Mouse (Mus musculus): ENCODE measurements around the gene Rps5. TPM values are rescaled to one million over a fixed set of nuclear protein-coding genes. Genes with fewer than 3 reads are reported as not detected.
"Not testable (repeated sequence)": the region's sequence is repeated elsewhere in the genome, so short reads cannot be mapped to it uniquely, and the experiment has no call there.

The Rps5 gene
- polyA plus RNA-seq (2015; fragmentation: Nextera tagmentation; extraction: Ambion mirVana), result 1,044 and 1,066 TPM in 2 replicates

DNA sequence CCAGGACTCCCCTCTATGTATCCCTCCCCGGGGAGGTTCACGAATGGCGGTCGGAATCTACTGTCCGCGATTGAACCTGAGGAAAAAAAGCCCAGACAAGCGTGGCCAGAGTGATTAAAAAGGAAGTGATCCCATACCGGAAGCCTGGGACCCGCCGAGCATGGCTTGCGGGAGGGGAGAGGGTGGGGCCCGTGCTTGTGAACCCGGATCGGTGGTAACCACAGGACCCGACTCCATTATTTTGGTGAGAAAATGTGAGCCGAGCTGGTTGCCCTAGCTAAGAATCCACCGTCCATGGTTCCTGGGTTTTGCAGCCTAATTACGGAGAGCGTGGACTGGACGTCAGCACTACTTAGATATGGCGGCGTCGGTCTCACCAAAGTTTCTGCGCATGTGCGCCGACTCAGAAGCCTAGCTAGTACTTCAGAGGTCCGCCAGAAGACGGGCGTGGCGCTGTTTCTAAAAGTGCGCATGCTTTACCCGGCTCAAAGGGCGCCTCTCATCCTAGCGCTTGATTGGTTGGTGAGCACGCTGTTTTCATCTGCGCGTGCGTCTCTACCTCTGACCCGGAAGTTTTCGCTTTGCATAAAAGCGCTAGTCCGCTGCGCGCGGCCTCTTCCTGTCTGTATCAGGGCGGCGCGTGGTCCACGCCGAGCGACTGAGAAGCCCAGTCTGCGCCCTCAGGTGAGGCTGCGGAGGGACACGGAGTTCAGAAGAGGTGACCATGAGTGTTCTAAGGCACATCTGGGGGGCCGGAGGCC lies at the start of gene Rps5:
Rps5 (plus strand) TSS at position 586 of the 761 bp plus-strand sequence.
- Histone ChIP-seq H3K4me1 (peaks cover 13% of the 10 kb centered on the region), H3K4me3 (peak within 1 kb of the TSS; percentile 96), H3K36me3 (peaks cover 39% of the 10 kb centered on the region), H3K4me2 (replicated peaks) (peak within 1 kb of the TSS; percentile 98), H3K27me3 (peaks cover 23% of the 10 kb centered on the region), H3K9me3 (no peaks in the 10 kb centered on the region), H3K27ac (peak within 1 kb of the TSS; percentile 95), H3K9ac (peak within 1 kb of the TSS; percentile 94)
- ATAC-seq (ENCODE audit: low FRiP score, low read depth), result peak; percentile 98
- WGBS, result under 1% methylated on average over 55 of the region's 55 CpGs

DNA sequence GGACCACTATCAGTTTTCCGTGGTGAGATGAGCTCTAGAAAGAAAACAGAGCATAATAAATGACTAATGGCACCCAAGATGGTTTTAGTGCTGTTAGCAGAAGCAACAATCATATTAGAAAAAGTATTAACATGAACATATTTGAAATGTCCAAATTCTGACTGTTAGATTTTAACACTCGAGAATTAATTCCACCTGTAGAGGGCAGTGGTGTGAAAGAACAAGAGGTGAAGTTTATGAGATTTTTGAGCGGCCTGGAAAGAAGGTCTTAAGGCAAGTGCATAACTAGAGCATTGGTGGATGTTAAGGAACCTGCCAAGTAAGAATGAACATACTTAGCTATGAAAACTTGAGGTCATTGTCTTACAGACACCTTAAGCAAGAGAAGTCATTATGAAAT lies 47.8 kb upstream of the Rps5 start:
- no peak overlapping the region for H3K27ac ChIP-seq
- 21% methylated on average over 3 of the region's 3 CpGs for WGBS
- no peak overlapping the region for H3K9ac ChIP-seq
- ATAC-seq (ENCODE audit: low FRiP score, low read depth), result no peak
- no peak overlapping the region for H3K4me2 ChIP-seq (replicated peaks)
- H3K4me1 ChIP-seq, result no peaks in the 10 kb centered on the region
- H3K36me3 ChIP-seq, result no peaks in the 10 kb centered on the region
- no peaks in the 10 kb centered on the region for H3K27me3 ChIP-seq
- H3K9me3 ChIP-seq, result peaks cover 4% of the 10 kb centered on the region
- no peak overlapping the region for H3K4me3 ChIP-seq

DNA sequence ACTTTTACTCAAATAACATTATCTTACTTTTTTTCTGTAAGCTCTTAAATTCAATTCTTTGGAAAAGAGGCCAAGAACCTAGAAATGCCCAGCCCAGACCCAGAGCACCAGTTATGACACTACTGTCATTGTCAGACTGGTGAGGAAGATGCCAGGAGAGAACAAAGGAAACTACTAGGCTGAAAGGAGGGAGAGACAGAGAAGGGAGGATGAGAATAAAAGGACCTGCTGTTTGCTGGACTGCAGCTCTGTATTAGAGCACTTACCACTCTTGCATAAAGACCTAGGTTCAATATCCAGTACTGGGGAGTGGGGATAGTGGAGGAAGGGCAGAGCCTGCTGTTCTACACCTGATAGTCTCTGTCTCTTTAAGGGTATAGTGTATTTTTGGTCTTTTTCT lies 42.1 kb upstream of the Rps5 start:
- no peak overlapping the region for H3K4me3 ChIP-seq
- H3K9ac ChIP-seq, result no peak overlapping the region
- peaks cover 9% of the 10 kb centered on the region for H3K36me3 ChIP-seq
- no peaks in the 10 kb centered on the region for H3K9me3 ChIP-seq
- H3K27me3 ChIP-seq, result no peaks in the 10 kb centered on the region
- no peak for ATAC-seq (ENCODE audit: low FRiP score, low read depth)
- no peak overlapping the region for H3K27ac ChIP-seq
- H3K4me2 ChIP-seq (replicated peaks), result no peak overlapping the region
- H3K4me1 ChIP-seq, result peaks cover 12% of the 10 kb centered on the region

DNA sequence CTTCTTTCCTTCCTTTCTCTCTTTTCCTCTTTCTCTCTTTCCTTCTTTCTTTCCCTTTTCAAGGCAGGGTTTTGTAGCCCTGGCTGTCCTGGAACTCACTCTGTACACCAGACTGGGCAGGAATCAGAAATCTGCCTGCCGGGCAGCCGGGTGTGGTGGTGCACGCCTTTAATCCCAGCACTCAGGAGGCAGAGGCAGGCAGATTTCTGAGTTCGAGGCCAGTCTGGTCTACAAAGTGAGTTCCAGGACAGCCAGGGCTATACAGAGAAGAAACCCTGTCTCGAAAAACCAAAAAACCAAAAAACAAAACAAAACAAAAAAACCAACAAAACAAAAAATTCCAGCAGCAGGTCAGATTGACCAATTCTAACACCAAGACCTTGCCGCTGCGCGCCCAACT lies 41.6 kb upstream of the Rps5 start:
- peak; percentile 25; the same call in 1 of the 2 replicates for ATAC-seq (ENCODE audit: low FRiP score, low read depth)
- Histone ChIP-seq H3K4me1 (peaks cover 12% of the 10 kb centered on the region), H3K4me2 (replicated peaks) (peak overlapping the region; percentile 87), H3K9ac (peak overlapping the region; percentile 87; the same call in 1 of the 2 replicates), H3K36me3 (peaks cover 13% of the 10 kb centered on the region), H3K4me3 (peak overlapping the region; percentile 76)
- WGBS, result 41% methylated on average over 8 of the region's 8 CpGs
- not testable (repeated sequence) for H3K27ac ChIP-seq, H3K27me3 ChIP-seq, H3K9me3 ChIP-seq

DNA sequence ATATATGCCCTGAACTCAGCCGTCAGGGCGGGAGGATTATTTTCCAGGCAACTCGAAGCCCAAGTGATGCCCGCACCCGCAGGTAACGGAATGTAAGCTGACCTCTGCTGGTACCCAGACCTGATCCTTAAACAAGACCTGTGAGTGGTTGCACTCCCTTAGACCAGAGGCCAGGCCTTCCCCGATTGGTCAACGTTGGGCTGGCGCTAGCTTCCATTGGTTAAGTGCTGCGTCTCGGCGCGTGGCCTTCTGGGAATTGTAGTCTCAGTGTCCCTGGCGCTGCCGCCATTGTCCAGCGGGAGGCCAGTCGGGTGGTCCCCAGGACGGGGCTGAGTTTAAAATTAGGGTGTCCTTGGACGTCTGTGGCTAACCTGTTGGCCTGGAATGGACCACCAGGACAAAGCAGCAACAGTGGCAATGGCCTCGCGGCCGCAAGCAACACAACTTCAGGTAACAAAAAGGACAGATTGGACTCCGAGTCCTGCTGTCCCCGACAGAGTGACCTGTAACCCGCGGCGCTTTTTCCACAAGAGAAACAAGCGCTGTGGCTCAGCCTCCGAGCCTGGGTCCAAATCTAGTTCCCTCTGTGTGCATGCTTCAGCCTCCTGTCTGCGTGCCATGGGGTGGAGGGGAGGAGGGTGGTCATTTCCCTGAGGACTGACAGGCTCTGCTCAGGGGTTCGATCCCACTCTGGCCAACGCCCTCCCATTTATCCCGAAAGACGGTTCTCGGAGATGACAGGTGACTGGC lies 41.0 kb upstream of the Rps5 start, which contains the start of gene Zfp128:
Zfp128 (plus strand) TSS at position 267 of the 750 bp plus-strand sequence.
- H3K36me3 ChIP-seq, result peaks cover 19% of the 10 kb centered on the region
- peak within 1 kb of the TSS; percentile 87 for H3K9ac ChIP-seq
- H3K4me2 ChIP-seq (replicated peaks), result peak within 1 kb of the TSS; percentile 87
- H3K27ac ChIP-seq, result no peak within 1 kb of the TSS
- ATAC-seq (ENCODE audit: low FRiP score, low read depth), result peak; percentile 100
- H3K9me3 ChIP-seq, result no peaks in the 10 kb centered on the region
- no peaks in the 10 kb centered on the region for H3K27me3 ChIP-seq
- WGBS, result 1% methylated on average over 35 of the region's 35 CpGs
- peaks cover 12% of the 10 kb centered on the region for H3K4me1 ChIP-seq
- peak within 1 kb of the TSS; percentile 76 for H3K4me3 ChIP-seq

DNA sequence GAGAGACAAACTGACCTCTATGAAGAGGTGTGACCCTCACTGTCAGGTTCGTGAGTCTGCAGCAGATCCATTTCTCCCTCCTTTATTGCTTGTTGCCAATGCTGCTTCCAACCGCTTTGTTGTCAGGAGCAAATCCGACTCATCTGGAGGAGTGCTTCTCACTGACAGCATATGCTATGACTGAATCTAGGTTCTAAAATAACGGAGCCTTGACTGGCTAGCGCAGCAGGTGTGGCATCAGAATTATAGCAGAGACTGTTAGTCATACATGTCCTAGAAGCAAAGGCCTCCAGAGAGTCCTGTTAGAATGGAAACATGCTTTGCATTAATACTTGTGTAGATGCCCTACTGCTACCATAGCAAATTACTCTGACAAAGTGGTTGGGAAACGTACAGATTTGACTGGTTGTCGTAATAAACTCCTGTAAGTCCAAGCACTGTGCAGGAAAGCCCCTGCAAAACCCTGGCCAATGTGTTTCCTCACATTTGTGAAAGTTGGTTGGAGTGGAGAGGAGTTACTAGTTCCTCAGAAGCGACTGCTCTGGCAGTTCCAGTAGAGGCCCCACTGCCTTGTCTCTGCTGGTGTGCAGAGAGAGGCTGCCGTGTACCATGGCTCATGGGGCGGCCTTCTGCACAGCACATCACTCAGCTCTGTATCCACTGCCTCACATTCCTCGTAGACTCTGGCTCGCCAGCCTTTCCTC lies 35.4 kb upstream of the Rps5 start:
- whole genome bisulfite sequencing, result 90% methylated on average over 12 of the region's 12 CpGs
- H3K36me3 ChIP-seq, result peaks cover 72% of the 10 kb centered on the region
- H3K27ac ChIP-seq, result no peak overlapping the region
- H3K9ac ChIP-seq, result no peak overlapping the region
- H3K27me3 ChIP-seq, result no peaks in the 10 kb centered on the region
- no peak overlapping the region for H3K4me3 ChIP-seq
- H3K4me2 ChIP-seq (replicated peaks), result no peak overlapping the region
- ATAC-seq (ENCODE audit: low FRiP score, low read depth), result no peak
- peaks cover 9% of the 10 kb centered on the region for H3K4me1 ChIP-seq
- H3K9me3 ChIP-seq, result no peaks in the 10 kb centered on the region

DNA sequence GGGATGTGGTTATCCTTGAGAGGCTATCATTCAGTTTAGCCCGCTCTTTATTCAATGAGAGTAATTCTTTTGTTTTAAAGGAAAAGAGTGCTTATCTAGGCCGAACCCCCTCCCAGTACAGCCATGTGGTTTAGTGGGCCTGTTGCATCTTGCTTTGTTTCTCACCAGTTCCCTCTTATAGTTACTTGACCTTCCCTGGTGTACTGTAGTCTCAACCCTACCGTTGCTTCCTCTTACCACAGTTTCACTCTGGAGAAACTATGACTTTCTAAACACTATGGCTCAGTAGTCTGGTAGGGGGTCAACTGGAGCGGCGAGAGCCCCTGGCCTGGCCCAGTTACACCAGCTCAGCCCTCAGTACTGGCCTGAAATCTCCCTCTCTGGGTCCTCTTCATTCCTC lies 34.5 kb upstream of the Rps5 start:
- Histone ChIP-seq H3K4me2 (replicated peaks) (no peak overlapping the region), H3K27ac (no peak overlapping the region), H3K27me3 (no peaks in the 10 kb centered on the region), H3K36me3 (peaks cover 78% of the 10 kb centered on the region), H3K4me3 (no peak overlapping the region), H3K4me1 (peaks cover under 1% of the 10 kb centered on the region; the same call in 1 of the 2 replicates), H3K9me3 (no peaks in the 10 kb centered on the region), H3K9ac (no peak overlapping the region)
- ATAC-seq (ENCODE audit: low FRiP score, low read depth), result no peak
- 94% methylated on average over 5 of the region's 5 CpGs for WGBS

DNA sequence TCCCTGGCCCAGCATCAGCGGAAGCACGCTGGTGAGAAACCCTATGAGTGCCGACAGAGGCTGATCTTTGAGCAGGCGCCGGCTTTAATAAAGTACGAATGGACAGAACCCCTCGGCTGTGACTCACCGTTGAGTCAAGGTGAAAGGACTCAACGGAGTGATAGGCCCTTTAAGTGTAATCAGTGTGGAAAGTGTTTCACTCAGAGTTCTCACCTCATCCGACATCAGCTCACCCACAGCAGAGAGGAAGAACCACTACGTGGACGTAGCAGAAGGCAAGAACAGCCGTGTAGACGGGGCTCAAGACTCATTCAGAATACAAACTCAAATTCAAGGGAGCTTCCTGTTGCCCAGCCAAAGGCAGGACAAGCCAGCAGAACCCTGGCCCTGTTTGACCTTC lies 31.2 kb upstream of the Rps5 start:
- H3K27me3 ChIP-seq, result no peaks in the 10 kb centered on the region
- 93% methylated on average over 14 of the region's 14 CpGs for WGBS
- no peak overlapping the region for H3K4me3 ChIP-seq
- peaks cover 63% of the 10 kb centered on the region for H3K36me3 ChIP-seq
- H3K4me1 ChIP-seq, result no peaks in the 10 kb centered on the region
- H3K27ac ChIP-seq, result no peak overlapping the region
- ATAC-seq (ENCODE audit: low FRiP score, low read depth), result no peak
- H3K9me3 ChIP-seq, result no peaks in the 10 kb centered on the region
- H3K9ac ChIP-seq, result no peak overlapping the region
- no peak overlapping the region for H3K4me2 ChIP-seq (replicated peaks)

DNA sequence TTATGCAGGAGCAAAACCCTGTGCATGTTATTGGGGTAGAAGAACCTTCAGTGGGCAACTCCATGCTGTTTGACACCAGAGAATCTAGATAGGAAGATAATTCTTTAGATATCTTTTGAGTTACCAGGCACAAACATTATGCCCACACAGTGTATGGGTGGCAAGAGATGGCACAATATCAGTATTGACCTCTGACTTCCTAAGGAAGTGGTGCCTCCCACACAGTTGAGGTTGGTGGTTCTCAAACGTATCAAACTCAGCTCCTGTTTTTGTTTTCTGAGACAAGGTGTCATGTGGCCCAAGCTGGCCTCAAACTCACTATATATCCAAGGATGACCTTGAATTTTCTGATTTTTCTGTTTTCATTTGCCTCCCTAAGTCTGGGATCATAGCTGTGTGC lies 30.8 kb upstream of the Rps5 start:
- H3K27ac ChIP-seq, result no peak overlapping the region
- no peak for ATAC-seq (ENCODE audit: low FRiP score, low read depth)
- no peak overlapping the region for H3K9ac ChIP-seq
- peaks cover 59% of the 10 kb centered on the region for H3K36me3 ChIP-seq
- no peak overlapping the region for H3K4me3 ChIP-seq
- H3K27me3 ChIP-seq, result no peaks in the 10 kb centered on the region
- no peaks in the 10 kb centered on the region for H3K9me3 ChIP-seq
- 77% methylated on average over 1 of the region's 1 CpGs for WGBS
- H3K4me2 ChIP-seq (replicated peaks), result no peak overlapping the region
- no peaks in the 10 kb centered on the region for H3K4me1 ChIP-seq

DNA sequence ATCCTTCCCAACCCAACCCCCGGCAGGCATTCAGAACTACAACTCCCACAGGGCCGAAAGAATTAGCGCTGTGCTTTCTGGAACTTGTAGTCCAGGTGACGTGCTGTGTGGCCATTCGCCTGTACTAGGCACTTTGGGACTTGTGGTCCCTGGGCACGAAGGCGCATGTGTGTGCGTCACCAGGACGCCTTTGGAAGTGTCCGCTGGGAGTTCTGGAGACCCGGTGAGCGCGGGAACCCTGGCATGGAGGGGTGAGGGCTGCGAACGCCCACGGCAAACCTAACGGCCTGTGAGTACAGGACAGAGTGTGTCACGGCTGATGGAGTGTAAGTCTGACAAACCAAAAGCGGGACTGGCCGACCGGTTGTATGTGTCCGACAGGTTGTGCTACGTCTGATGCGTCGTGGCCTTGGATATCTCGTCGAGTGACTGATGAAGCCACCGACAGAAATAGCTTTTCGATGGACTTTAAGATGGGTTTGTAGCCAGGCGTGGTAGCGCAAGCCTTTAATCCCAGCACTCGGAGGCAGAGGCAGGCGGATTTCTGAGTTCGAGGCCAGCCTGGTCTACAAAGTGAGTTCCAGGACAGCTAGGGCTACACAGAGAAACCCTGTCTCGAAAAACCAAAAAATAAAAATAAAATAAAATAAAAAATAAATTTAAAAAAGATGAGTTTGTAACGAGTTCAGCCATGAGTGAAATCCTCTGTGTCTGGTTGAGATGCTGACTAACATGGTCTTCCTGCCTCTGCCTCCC lies 24.3 kb upstream of the Rps5 start, which contains the start of gene Zscan22:
Zscan22 (plus strand) TSS at position 161 of the 756 bp plus-strand sequence.
- no peaks in the 10 kb centered on the region for H3K27me3 ChIP-seq
- H3K4me2 ChIP-seq (replicated peaks), result peak within 1 kb of the TSS; percentile 61
- H3K4me3 ChIP-seq, result peak within 1 kb of the TSS; percentile 61
- peaks cover 6% of the 10 kb centered on the region; the same call in 1 of the 2 replicates for H3K36me3 ChIP-seq
- peak; percentile 99 for ATAC-seq (ENCODE audit: low FRiP score, low read depth)
- H3K9me3 ChIP-seq, result no peaks in the 10 kb centered on the region
- H3K4me1 ChIP-seq, result peaks cover 6% of the 10 kb centered on the region
- 6% methylated on average over 36 of the region's 36 CpGs for WGBS
- peak within 1 kb of the TSS; percentile 79 for H3K9ac ChIP-seq
- H3K27ac ChIP-seq, result no peak within 1 kb of the TSS

DNA sequence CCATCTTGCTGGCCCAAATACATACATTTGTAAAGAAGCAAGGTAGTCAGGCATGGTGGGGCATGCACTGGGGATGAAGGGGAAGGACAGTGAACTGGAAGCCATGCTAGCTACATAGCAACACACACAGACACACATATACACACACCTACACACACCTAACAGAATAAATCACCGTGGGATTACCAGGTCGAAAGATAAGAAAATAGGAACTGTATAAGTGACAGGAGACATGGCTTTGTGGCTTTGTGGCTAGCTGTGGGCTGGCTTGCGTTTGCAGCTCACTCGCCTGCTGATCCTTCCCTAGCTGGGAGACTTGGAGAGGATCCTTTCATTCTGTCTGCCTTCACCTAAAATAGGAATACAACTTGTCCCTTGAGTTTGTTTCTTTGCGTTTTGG lies 20.6 kb upstream of the Rps5 start:
- Histone ChIP-seq H3K36me3 (peaks cover 38% of the 10 kb centered on the region), H3K4me2 (replicated peaks) (no peak overlapping the region)
- 94% methylated on average over 5 of the region's 5 CpGs for WGBS

More for the DNA sequence above, 20.6 kb upstream of the Rps5 start:
- no peak for ATAC-seq (ENCODE audit: low FRiP score, low read depth)
- no peak overlapping the region for H3K27ac ChIP-seq
- no peak overlapping the region for H3K4me3 ChIP-seq
- no peaks in the 10 kb centered on the region for H3K9me3 ChIP-seq
- no peak overlapping the region for H3K9ac ChIP-seq
- peaks cover 6% of the 10 kb centered on the region for H3K4me1 ChIP-seq
- H3K27me3 ChIP-seq, result no peaks in the 10 kb centered on the region
